Mouse (Mus musculus) 416B (cell line): ENCODE results near the gene Gm14743.
"Not testable (repeated sequence)": the region's sequence is repeated elsewhere in the genome, so short reads cannot be mapped to it uniquely, and the experiment has no call there.

ENCODE experiments used
- DNase-seq: peaks from one replicate; pipeline ENCODE4 v3.0.0; 2011; ENCODE audit warnings: low read depth

Gene Gm14743

DNA sequence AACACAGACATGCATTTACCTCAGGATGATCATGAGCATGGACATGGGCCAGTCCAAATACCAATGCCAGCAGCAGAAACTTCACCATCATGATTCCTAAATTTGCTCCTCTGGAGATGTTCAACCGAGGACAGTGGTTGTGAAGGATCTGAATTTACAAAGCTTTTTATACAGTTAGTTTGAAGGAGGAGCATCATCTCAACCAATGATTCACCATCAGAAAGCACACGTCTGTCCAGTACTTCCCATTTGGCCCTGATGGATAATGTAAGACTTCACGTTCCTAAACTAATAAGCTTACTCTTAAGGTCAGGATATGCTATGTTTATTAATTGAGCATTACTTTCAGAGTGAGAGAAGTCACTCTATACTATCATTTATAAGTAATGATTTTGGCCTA lies at the start of gene Gm14743:
Gene Gm14743 (minus strand): TSS at position 101 of the 400 bp plus-strand sequence.
- not testable (repeated sequence) for DNase-seq

DNA sequence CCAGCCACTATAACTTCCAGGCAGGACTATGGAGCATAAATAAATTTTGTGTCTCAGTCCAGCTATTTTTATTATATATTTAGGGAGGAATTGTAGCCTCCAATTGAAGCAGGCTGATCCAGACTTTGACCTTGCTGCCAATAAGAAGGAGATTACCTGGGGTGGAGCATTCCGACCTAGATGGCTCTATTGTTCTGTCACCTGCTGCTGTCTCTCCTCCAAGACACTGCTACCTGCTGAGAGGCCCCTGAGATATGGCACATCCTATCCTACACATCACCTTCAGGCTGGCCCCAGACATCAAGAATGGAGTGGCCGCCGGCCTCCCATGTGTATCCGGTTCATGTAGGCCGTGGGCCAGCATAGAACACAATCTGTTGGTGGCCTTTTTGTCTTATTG lies 42.9 kb downstream of the Gm14743 start:
- no peak for DNase-seq

DNA sequence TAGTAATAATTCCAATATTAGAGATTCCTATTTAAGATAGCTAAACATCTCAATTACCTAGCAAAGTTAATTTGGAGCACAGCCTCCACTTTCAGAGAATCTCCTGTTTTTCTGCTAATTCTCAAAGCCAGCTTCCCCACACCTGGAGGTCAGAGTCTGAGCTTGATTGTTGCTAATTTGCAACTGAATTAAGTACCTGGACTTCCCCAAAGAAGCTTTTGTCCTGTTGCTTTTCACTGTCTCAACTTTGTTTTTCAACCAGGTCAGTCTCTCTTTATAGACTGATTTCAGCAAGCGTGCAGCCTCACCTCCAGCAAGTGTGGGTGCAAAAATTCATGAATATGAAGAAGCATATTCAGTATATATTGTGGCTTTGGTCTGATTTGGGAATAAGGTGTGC lies 43.5 kb downstream of the Gm14743 start:
- DNase-seq, result not testable (repeated sequence)
